Mouse (Mus musculus): ENCODE measurements around the gene BC004004.
"Not testable (repeated sequence)": the region's sequence is repeated elsewhere in the genome, so short reads cannot be mapped to it uniquely, and the experiment has no call there.

BC004004 gene

GRCm38 (mm10) chr17:29261603-29262258, 6.9 kb upstream of the BC004004 start:
- DNase-seq, result no peak

GRCm38 (mm10) chr17:29262259-29262649, 6.3 kb upstream of the BC004004 start:
- no peak for DNase-seq

- DNase-seq, result no peak
Measured at GRCm38 (mm10) chr17:29263417-29263816, 5.2 kb upstream of the BC004004 start.

- peak; percentile 82 for DNase-seq
Measured at GRCm38 (mm10) chr17:29263840-29264633, 4.6 kb upstream of the BC004004 start, which contains the start of gene Ppil1. Gene Ppil1 (minus strand): TSS chr17:29264186.

GRCm38 (mm10) chr17:29264760-29265159, 3.8 kb upstream of the BC004004 start:
- no peak for DNase-seq

GRCm38 (mm10) chr17:29267040-29267439, 1.5 kb upstream of the BC004004 start:
- DNase-seq, result not testable (repeated sequence)

- peak in 1 of 2 experiments; percentile 29 for DNase-seq
Measured at GRCm38 (mm10) chr17:29267931-29268681, 482 bp upstream of the BC004004 start.

- DNase-seq, result peak in 1 of 2 experiments; percentile 18
Measured at GRCm38 (mm10) chr17:29269349-29269706, 740 bp downstream of the BC004004 start.

- no peak for DNase-seq
Measured at GRCm38 (mm10) chr17:29270148-29270698, 1.6 kb downstream of the BC004004 start.

- no peak for DNase-seq
Measured at GRCm38 (mm10) chr17:29273156-29273555, 4.6 kb downstream of the BC004004 start.

- no peak for DNase-seq
Measured at GRCm38 (mm10) chr17:29273889-29274288, 5.3 kb downstream of the BC004004 start.

GRCm38 (mm10) chr17:29280422-29280821, 11.8 kb downstream of the BC004004 start:
- no peak for DNase-seq

- no peak for DNase-seq
Measured at GRCm38 (mm10) chr17:29281541-29281940, 13.0 kb downstream of the BC004004 start.

GRCm38 (mm10) chr17:29282216-29282952, 13.8 kb downstream of the BC004004 start:
- no peak for DNase-seq

GRCm38 (mm10) chr17:29291793-29292192, 23.2 kb downstream of the BC004004 start:
- DNase-seq, result no peak

- DNase-seq, result no peak
Measured at GRCm38 (mm10) chr17:29292996-29293395, 24.4 kb downstream of the BC004004 start.

- DNase-seq, result peak in 1 of 2 experiments; percentile 31
Measured at GRCm38 (mm10) chr17:29293807-29294605, 25.4 kb downstream of the BC004004 start.

GRCm38 (mm10) chr17:29295835-29296234, 27.2 kb downstream of the BC004004 start:
- DNase-seq, result no peak

- DNase-seq, result no peak
Measured at GRCm38 (mm10) chr17:29297321-29297720, 28.7 kb downstream of the BC004004 start.

GRCm38 (mm10) chr17:29297813-29298212, 29.2 kb downstream of the BC004004 start:
- no peak for DNase-seq

- no peak for DNase-seq
Measured at GRCm38 (mm10) chr17:29299282-29299681, 30.7 kb downstream of the BC004004 start.
